Mouse (Mus musculus) liver, adult 2 months (tissue): ENCODE measurements around the gene Gm43064.

Experiments
- CTCF ChIP-seq: fragments of 200-500 bp; IDR thresholded peaks from 2 replicates; pipeline ENCODE4 v1.5.1; 2011; ENCODE audit warnings: low read depth, low read length, control low read depth
- POLR2A ChIP-seq: fragments of 200-500 bp; IDR thresholded peaks from 2 replicates; pipeline ENCODE4 v1.6.1; 2011; ENCODE audit warnings: low read length, control low read depth; ENCODE audit not compliant: insufficient read depth; ENCODE audit errors: extremely low read depth

GRCm38 (mm10) chr3:103780271-103780670, 29.1 kb upstream of the Gm43064 start:
- no peak for TF ChIP-seq CTCF
- no peak for TF ChIP-seq POLR2A
